Comparison of ENCODE assay signal across 8 mouse cellular contexts in genomic region chr11:100759611-100760233, GRCm38 (mm10). TPM values are rescaled to one million over a fixed set of nuclear protein-coding genes. Genes with fewer than 3 reads are reported as not detected.
DNase-seq lines count a peak whose midpoint lies in the region; ATAC-seq and TF ChIP-seq lines count a peak whose summit lies in the region.

TSS of gene Kcnh4 (minus strand) at chr11:100759942.

- DNase-seq in heart, adult 11 months, result peak; percentile 95
- no peak for DNase-seq in heart, postnatal 25 days (ENCODE audit: low spot score)
- peak; percentile 49 for DNase-seq in embryo, embryonic 10 days (ENCODE audit: low spot score)
- peak; percentile 86 for DNase-seq in layer of hippocampus, adult 11-12 months (ENCODE audit: low spot score)
- peak; percentile 50 for DNase-seq in neural tube, embryonic 11.5 days (ENCODE audit: low spot score)

- no peak for TF ChIP-seq CTCF in testis, adult 2 months (IDR thresholded peaks at IDR 0.05; ENCODE audit: control insufficient read depth, insufficient read depth, insufficient replicate concordance, low read depth, low read length)

- no peak within 1 kb of the TSS for H3K9ac ChIP-seq in heart, embryonic 14.5 days (ENCODE audit: low read length)
- no peak within 1 kb of the TSS for H3K9ac ChIP-seq in liver, embryonic 15.5 days
- H3K9ac ChIP-seq in neural tube, embryonic 11.5 days (ENCODE audit: low read length), result peak within 1 kb of the TSS; percentile 52

- peak within 1 kb of the TSS; percentile 26 for H3K4me2 ChIP-seq in heart, embryonic 14.5 days (ENCODE audit: low read length)
- H3K4me2 ChIP-seq in liver, embryonic 15.5 days, result peak within 1 kb of the TSS; percentile 72
- H3K4me2 ChIP-seq in neural tube, embryonic 11.5 days (ENCODE audit: low read depth), result peak within 1 kb of the TSS; percentile 62

- WGBS in heart, embryonic 14.5 days, result 1% methylated on average over 50 of the region's 51 CpGs
- under 1% methylated on average over 51 of the region's 51 CpGs for WGBS in liver, embryonic 15.5 days (ENCODE audit: insufficient replicate concordance)
- 2% methylated on average over 44 of the region's 51 CpGs for WGBS in neural tube, embryonic 11.5 days

- no peaks in the 10 kb centered on the region for H3K36me3 ChIP-seq in heart, embryonic 14.5 days (ENCODE audit: control insufficient read depth, insufficient read depth, low read length)
- H3K36me3 ChIP-seq in liver, embryonic 15.5 days (replicated peaks), result no peaks in the 10 kb centered on the region
- H3K36me3 ChIP-seq in neural tube, embryonic 11.5 days (ENCODE audit: control insufficient read depth, insufficient read depth, low read length), result no peaks in the 10 kb centered on the region
- no peaks in the 10 kb centered on the region for H3K36me3 ChIP-seq in testis, adult 2 months (ENCODE audit: control insufficient read depth, insufficient read depth, low read length)

- TF ChIP-seq POLR2A in testis, adult 2 months (IDR thresholded peaks at IDR 0.05; ENCODE audit: control insufficient read depth, low read depth, low read length), result no peak

- no peaks in the 10 kb centered on the region for H3K9me3 ChIP-seq in heart, embryonic 14.5 days (ENCODE audit: control insufficient read depth, low read length)
- no peaks in the 10 kb centered on the region for H3K9me3 ChIP-seq in liver, embryonic 15.5 days (replicated peaks)
- no peaks in the 10 kb centered on the region for H3K9me3 ChIP-seq in neural tube, embryonic 11.5 days (ENCODE audit: control insufficient read depth, low read length)

- peak within 1 kb of the TSS in 1 of 2 experiments; percentile 2; a peak in 1 of 4 replicates for H3K4me3 ChIP-seq in heart, embryonic 14.5 days (ENCODE audit: control insufficient read depth in 1 of 2, insufficient read depth in 1 of 2, low read depth in 1 of 2, low read length in 2 of 2)
- H3K4me3 ChIP-seq in liver, embryonic 15.5 days (replicated peaks), result peak within 1 kb of the TSS; percentile 44
- H3K4me3 ChIP-seq in neural tube, embryonic 11.5 days (ENCODE audit: low read depth, low read length), result peak within 1 kb of the TSS; percentile 38
- H3K4me3 ChIP-seq in testis, adult 2 months (ENCODE audit: control insufficient read depth, low read depth, low read length), result peak within 1 kb of the TSS; percentile 58

- intact Hi-C loops in heart, postnatal 25 days (cut with DNase I), result loop anchor here (5.0 kb wide), 1 partner anchor 187 kb away; the partner anchor contains the start of gene Cnp

- peaks cover 2 to 3% of the 10 kb centered on the region in 2 experiments; a peak in 2 of 4 replicates for H3K4me1 ChIP-seq in heart, embryonic 14.5 days (ENCODE audit: control insufficient read depth in 2 of 2, insufficient read depth in 2 of 2, low read length in 2 of 2)
- peaks cover 26% of the 10 kb centered on the region for H3K4me1 ChIP-seq in liver, embryonic 15.5 days (replicated peaks)
- H3K4me1 ChIP-seq in neural tube, embryonic 11.5 days (ENCODE audit: control insufficient read depth, insufficient read depth, low read length), result 0 out of 2 replicates have a peak, but pooled peaks cover 4% of the 10 kb centered on the region
- peaks cover 21% of the 10 kb centered on the region for H3K4me1 ChIP-seq in testis, adult 2 months (ENCODE audit: control insufficient read depth, insufficient read depth, low read length)

- H3K27me3 ChIP-seq in heart, embryonic 14.5 days (ENCODE audit: control insufficient read depth, insufficient read depth, low read length), result peaks cover 38% of the 10 kb centered on the region
- H3K27me3 ChIP-seq in liver, embryonic 15.5 days, result peaks cover 84% of the 10 kb centered on the region
- H3K27me3 ChIP-seq in neural tube, embryonic 11.5 days (ENCODE audit: control insufficient read depth, insufficient read depth, low read length), result peaks cover 16% of the 10 kb centered on the region
- no peaks in the 10 kb centered on the region; the same call in 1 of the 2 replicates for H3K27me3 ChIP-seq in testis, adult 2 months (ENCODE audit: control insufficient read depth, insufficient read depth, low read length)

- peak; percentile 44; the same call in 1 of the 2 replicates for ATAC-seq in heart, embryonic 14.5 days (ENCODE audit: insufficient number of reproducible peaks, insufficient read depth, low FRiP score, low read depth)
- 0 out of 2 replicates have a peak, but pooled peaks have one; percentile 22 for ATAC-seq in liver, embryonic 15.5 days (ENCODE audit: insufficient read depth)
- no peak for ATAC-seq in neural tube, embryonic 11.5 days (ENCODE audit: insufficient read depth, low FRiP score, low TSS enrichment)

- H3K27ac ChIP-seq in heart, embryonic 14.5 days (replicated peaks in 1 of 2; ENCODE audit: control insufficient read depth in 1 of 2, insufficient read depth in 1 of 2, low read depth in 2 of 2, low read length in 2 of 2), result no peak within 1 kb of the TSS
- H3K27ac ChIP-seq in liver, embryonic 15.5 days (replicated peaks), result no peak within 1 kb of the TSS
- H3K27ac ChIP-seq in neural tube, embryonic 11.5 days (ENCODE audit: low read depth, low read length), result no peak within 1 kb of the TSS
- H3K27ac ChIP-seq in testis, adult 2 months (ENCODE audit: control insufficient read depth, insufficient read depth, low read depth, low read length), result no peak within 1 kb of the TSS

RNA-seq across cellular contexts. Expression of gene Kcnh4, which starts in this region (rescaled TPM):
- not detected for total RNA-seq in heart, postnatal 25 days (2021)
- not detected in 2 replicates for polyA plus RNA-seq in heart, embryonic 14.5 days (2014; fragmentation: Nextera tagmentation; extraction: Ambion mirVana)
- not detected in 2 replicates for polyA plus RNA-seq in liver, embryonic 15.5 days (2015; fragmentation: Nextera tagmentation; extraction: Ambion mirVana)
- 2.2 and 2.4 TPM in 2 replicates for polyA plus RNA-seq in neural tube, embryonic 11.5 days (2014; fragmentation: Nextera tagmentation; extraction: Ambion mirVana)
- 0.40 and 0.51 TPM in 2 replicates for polyA plus RNA-seq in testis, adult 2 months (2012; rRNA removed)

Comparison
In these comparisons a context has a peak if more than half of its experiments do, and no peak if none do; other contexts are left out.
1. Peak in ATAC-seq and H3K4me2 ChIP-seq in heart, embryonic 14.5 days; RNA of the gene not detected or under 1 TPM.
2. Peak in ATAC-seq, H3K4me3 ChIP-seq and H3K4me2 ChIP-seq in liver, embryonic 15.5 days; RNA of the gene not detected or under 1 TPM.